Mouse (Mus musculus): ENCODE measurements at regions not wholly inside any gene's neighbourhood (a gene's known extent, or its start where the extent isn't known, plus 50 kb on each side); places are given as distances from the start of the nearest gene placed in this dataset.
"Not testable (repeated sequence)": the region's sequence is repeated elsewhere in the genome, so short reads cannot be mapped to it uniquely, and the experiment has no call there.

DNA sequence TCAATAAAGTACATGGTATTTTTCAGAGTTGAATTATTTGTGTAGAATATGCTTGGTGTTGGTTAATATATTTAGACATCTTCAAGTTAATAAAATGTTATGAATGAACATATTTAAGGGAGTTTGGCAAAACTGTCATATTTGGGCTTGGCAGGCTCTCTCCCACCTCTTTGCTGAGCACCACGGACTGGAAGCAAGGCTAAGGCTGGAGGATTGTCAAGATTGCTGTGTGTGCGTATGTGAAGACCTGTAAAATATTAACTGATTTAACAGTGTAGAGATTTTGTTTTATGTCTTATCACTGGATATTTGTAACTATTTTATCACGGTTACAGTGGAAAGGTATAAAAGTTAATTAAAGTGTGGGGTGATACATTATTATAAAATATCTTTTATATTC, 363.3 kb downstream of the Casp12 start:
- TF ChIP-seq CTCF (IDR thresholded peaks at IDR 0.05; ENCODE audit: extremely low read depth, insufficient read length, insufficient replicate concordance, low read depth, low read length) (no peak), POLR2A (IDR thresholded peaks at IDR 0.05; ENCODE audit: low read depth, low read length) (no peak)
- Histone ChIP-seq H3K36me3 (ENCODE audit: control insufficient read depth, insufficient read depth, low read length) (no peaks in the 10 kb centered on the region), H3K27me3 (ENCODE audit: control insufficient read depth, insufficient read depth, low read length) (no peaks in the 10 kb centered on the region), H3K4me1 (ENCODE audit: control insufficient read depth, insufficient read depth, insufficient read length, low read length) (no peaks in the 10 kb centered on the region), H3K4me3 (ENCODE audit: low read depth, low read length) (no peak overlapping the region), H3K27ac (ENCODE audit: insufficient read depth, low read depth, low read length) (no peak overlapping the region)
- WGBS: 31% methylated on average over 3 of the region's 3 CpGs

DNA sequence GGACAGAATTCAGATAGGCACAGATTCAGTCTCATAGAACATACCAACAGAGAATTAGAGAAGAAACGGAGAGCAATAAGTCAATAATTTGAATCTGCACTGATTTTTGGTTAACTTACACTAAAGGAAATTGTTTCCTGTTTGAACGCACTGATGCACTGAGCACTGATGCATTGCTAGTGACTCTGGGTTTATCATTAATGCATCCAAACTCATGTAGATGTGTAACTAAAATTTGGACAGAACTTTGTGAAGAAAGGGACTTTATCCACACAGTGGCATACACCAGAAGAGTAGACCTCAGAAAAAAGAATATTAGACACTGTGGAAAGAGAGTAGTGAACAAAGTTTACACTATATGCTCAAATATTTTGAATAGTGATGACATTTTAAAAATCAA, 364.2 kb downstream of the Casp12 start:
- TF ChIP-seq CTCF (IDR thresholded peaks at IDR 0.05; ENCODE audit: extremely low read depth, insufficient read length, insufficient replicate concordance, low read depth, low read length): no peak
- no peak for TF ChIP-seq POLR2A (IDR thresholded peaks at IDR 0.05; ENCODE audit: low read depth, low read length)
- no peaks in the 10 kb centered on the region for H3K36me3 ChIP-seq (ENCODE audit: control insufficient read depth, insufficient read depth, low read length)
- no peaks in the 10 kb centered on the region for H3K4me1 ChIP-seq (ENCODE audit: control insufficient read depth, insufficient read depth, insufficient read length, low read length)
- 69% methylated on average over 2 of the region's 2 CpGs for WGBS
- no peak overlapping the region for H3K4me3 ChIP-seq (ENCODE audit: low read depth, low read length)
- H3K27me3 ChIP-seq (ENCODE audit: control insufficient read depth, insufficient read depth, low read length): no peaks in the 10 kb centered on the region
- no peak overlapping the region for H3K27ac ChIP-seq (ENCODE audit: insufficient read depth, low read depth, low read length)

DNA sequence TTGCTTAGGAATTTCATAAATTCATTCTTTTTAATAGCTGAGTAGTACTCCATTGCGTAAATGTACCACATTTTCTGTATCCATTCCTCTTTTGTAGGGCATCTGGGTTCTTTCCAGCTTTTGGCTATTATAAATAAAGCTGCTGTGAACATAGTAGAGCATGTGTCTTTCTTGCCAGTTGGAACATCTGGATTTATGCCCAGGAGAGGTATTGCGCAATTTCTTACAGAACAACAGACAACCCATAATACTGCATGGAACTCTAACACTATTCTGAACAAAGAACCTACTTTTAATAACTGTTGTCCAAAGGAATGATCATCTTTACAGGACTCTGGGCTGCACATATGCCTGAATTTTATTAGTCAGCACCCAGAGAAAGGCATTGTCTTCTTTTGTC, 373.4 kb downstream of the Casp12 start:
- H3K4me3 ChIP-seq (ENCODE audit: low read depth, low read length); H3K27me3 ChIP-seq (ENCODE audit: control insufficient read depth, insufficient read depth, low read length); H3K36me3 ChIP-seq (ENCODE audit: control insufficient read depth, insufficient read depth, low read length); H3K4me1 ChIP-seq (ENCODE audit: control insufficient read depth, insufficient read depth, insufficient read length, low read length); H3K27ac ChIP-seq (ENCODE audit: insufficient read depth, low read depth, low read length): not testable (repeated sequence)
- 91% methylated on average over 2 of the region's 2 CpGs for WGBS

DNA sequence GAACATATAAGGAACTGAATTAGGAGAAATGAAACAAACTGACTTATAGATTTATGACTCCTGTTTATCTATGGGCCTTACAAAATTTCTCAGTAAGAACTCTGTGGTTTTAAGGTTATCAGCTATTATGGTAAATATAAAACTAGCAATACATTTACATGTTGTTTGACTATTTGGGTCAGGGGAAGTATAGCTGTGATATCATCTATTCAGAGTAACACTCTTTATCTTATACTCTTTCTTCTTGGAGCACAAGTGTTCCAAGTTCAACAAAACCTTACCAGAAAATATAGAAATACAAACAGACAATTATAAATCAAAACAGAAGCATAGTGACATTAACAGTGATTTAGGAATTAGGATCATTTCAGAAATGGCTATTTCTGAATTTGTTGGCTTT, 383.6 kb downstream of the Casp12 start:
- TF ChIP-seq CTCF (IDR thresholded peaks at IDR 0.05; ENCODE audit: extremely low read depth, insufficient read length, insufficient replicate concordance, low read depth, low read length): no peak
- TF ChIP-seq POLR2A (IDR thresholded peaks at IDR 0.05; ENCODE audit: low read depth, low read length): no peak
- H3K4me1 ChIP-seq (ENCODE audit: control insufficient read depth, insufficient read depth, insufficient read length, low read length): no peaks in the 10 kb centered on the region

DNA sequence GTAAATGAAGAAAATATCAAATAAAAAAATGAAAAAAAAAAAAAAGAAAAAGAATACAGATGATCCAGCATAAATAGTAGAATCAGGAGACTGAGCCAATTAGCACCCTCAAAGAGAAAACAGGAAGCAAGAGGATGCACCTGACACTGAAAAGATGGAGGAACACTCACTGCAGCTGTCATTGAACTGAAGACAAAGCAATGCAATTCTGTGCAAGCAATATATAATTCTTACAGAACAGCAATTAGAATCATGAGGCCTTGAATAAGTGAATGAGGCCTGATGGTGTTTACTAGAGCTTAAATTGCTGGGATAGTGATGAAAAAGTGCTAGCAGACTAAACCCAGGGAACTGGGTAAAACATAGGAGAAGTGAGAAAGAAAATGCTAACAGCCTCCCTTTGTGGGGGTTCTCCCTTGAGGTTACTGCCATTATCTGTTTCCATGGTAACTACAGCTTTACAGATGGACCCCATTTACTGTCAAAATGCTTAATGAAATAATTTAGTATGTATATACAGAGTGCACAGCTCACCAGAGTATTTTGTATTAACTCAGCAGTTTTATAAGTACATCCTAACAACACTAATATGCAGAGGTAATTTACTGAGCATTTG, 407.6 kb downstream of the Casp12 start:
- Histone ChIP-seq H3K36me3 (ENCODE audit: control insufficient read depth, insufficient read depth, low read length) (no peaks in the 10 kb centered on the region), H3K4me3 (ENCODE audit: low read depth, low read length) (no peak overlapping the region), H3K27ac (ENCODE audit: insufficient read depth, low read depth, low read length) (no peak overlapping the region), H3K4me1 (ENCODE audit: control insufficient read depth, insufficient read depth, insufficient read length, low read length) (no peaks in the 10 kb centered on the region), H3K27me3 (ENCODE audit: control insufficient read depth, insufficient read depth, low read length) (no peaks in the 10 kb centered on the region)
- no peak for TF ChIP-seq POLR2A (IDR thresholded peaks at IDR 0.05; ENCODE audit: low read depth, low read length)
- no peak for TF ChIP-seq CTCF (IDR thresholded peaks at IDR 0.05; ENCODE audit: extremely low read depth, insufficient read length, insufficient replicate concordance, low read depth, low read length)

More for the DNA sequence above, 383.6 kb downstream of the Casp12 start:
- Histone ChIP-seq H3K4me3 (ENCODE audit: low read depth, low read length) (no peak overlapping the region), H3K27me3 (ENCODE audit: control insufficient read depth, insufficient read depth, low read length) (no peaks in the 10 kb centered on the region), H3K27ac (ENCODE audit: insufficient read depth, low read depth, low read length) (no peak overlapping the region), H3K36me3 (ENCODE audit: control insufficient read depth, insufficient read depth, low read length) (no peaks in the 10 kb centered on the region)

DNA sequence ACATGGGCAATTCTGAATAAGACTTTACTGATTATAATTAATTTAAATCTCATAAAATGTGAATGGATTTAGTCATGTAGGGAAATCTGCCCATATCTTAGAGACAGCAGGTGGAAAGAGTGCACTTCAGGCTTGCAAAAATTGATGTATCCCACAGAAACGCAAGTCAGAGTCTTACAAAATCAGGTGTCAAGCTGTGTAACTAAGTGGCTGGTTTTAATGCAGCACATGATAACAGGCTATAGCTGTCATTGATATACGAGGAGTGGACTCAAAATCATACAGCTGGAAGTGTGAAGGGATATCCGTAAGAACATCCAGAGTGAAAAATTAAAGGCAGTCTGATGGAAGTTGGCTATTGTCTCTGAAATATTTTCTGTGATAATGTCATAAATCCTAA, 408.6 kb downstream of the Casp12 start:
- H3K36me3 ChIP-seq (ENCODE audit: control insufficient read depth, insufficient read depth, low read length): no peaks in the 10 kb centered on the region
- 76% methylated on average over 3 of the region's 3 CpGs for WGBS
- H3K4me3 ChIP-seq (ENCODE audit: low read depth, low read length): no peak overlapping the region
- H3K4me1 ChIP-seq (ENCODE audit: control insufficient read depth, insufficient read depth, insufficient read length, low read length): no peaks in the 10 kb centered on the region
- TF ChIP-seq CTCF (IDR thresholded peaks at IDR 0.05; ENCODE audit: extremely low read depth, insufficient read length, insufficient replicate concordance, low read depth, low read length) (no peak), POLR2A (IDR thresholded peaks at IDR 0.05; ENCODE audit: low read depth, low read length) (no peak)
- H3K27me3 ChIP-seq (ENCODE audit: control insufficient read depth, insufficient read depth, low read length): no peaks in the 10 kb centered on the region
- no peak overlapping the region for H3K27ac ChIP-seq (ENCODE audit: insufficient read depth, low read depth, low read length)

DNA sequence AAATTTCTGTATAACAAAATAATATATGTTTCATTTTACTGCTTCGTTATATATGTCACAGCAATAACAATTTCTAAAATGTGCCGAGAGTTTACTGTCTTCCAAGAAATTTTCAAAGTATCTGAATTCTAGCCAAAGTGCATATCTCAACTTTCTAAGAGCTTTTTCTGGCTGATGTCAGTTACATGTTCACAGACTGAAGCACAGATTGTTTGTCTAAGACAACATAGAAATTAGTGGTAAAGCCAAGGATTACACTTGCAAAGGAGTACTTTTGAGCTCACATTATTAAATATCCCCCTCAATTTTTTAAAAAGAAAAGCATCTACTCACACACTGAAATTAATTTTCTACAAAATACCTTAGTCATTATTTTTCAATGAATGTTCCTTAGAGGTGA, 407.2 kb upstream of the Pdgfd start:
- WGBS: 77% methylated on average over 2 of the region's 2 CpGs
- H3K27ac ChIP-seq (ENCODE audit: insufficient read depth, low read depth, low read length): no peak overlapping the region
- H3K4me3 ChIP-seq (ENCODE audit: low read depth, low read length): no peak overlapping the region
- no peaks in the 10 kb centered on the region for H3K4me1 ChIP-seq (ENCODE audit: control insufficient read depth, insufficient read depth, insufficient read length, low read length)
- H3K36me3 ChIP-seq (ENCODE audit: control insufficient read depth, insufficient read depth, low read length): no peaks in the 10 kb centered on the region
- H3K27me3 ChIP-seq (ENCODE audit: control insufficient read depth, insufficient read depth, low read length): no peaks in the 10 kb centered on the region
- no peak for TF ChIP-seq POLR2A (IDR thresholded peaks at IDR 0.05; ENCODE audit: low read depth, low read length)
- no peak for TF ChIP-seq CTCF (IDR thresholded peaks at IDR 0.05; ENCODE audit: extremely low read depth, insufficient read length, insufficient replicate concordance, low read depth, low read length)

DNA sequence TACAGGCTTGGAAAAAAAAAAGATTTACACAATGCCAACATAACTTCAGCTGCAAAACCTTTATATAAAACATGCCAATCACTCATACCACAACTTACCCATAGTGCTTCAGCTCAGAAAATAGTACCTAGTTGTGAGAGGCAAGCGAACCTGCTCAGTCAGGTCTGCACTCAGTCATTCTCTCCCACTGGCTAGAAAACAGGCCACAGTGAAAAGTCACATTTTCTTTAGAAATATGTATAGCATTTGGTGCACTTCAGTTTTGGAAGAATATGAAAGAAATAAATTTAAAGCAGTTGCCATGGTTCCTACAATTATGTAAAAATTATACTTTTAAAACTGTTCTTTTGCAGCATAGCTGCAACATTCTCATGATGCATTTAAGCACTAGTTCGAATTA, 398.5 kb upstream of the Pdgfd start:
- Histone ChIP-seq H3K27me3 (ENCODE audit: control insufficient read depth, insufficient read depth, low read length) (no peaks in the 10 kb centered on the region), H3K27ac (ENCODE audit: insufficient read depth, low read depth, low read length) (no peak overlapping the region), H3K36me3 (ENCODE audit: control insufficient read depth, insufficient read depth, low read length) (no peaks in the 10 kb centered on the region), H3K4me3 (ENCODE audit: low read depth, low read length) (no peak overlapping the region), H3K4me1 (ENCODE audit: control insufficient read depth, insufficient read depth, insufficient read length, low read length) (no peaks in the 10 kb centered on the region)
- WGBS: 84% methylated on average over 2 of the region's 2 CpGs
- TF ChIP-seq POLR2A (IDR thresholded peaks at IDR 0.05; ENCODE audit: low read depth, low read length): no peak
- no peak for TF ChIP-seq CTCF (IDR thresholded peaks at IDR 0.05; ENCODE audit: extremely low read depth, insufficient read length, insufficient replicate concordance, low read depth, low read length)
